Mouse (Mus musculus) midbrain, embryonic 15.5 days (tissue): ENCODE results near the gene Tmem183a. TPM values are rescaled to one million over a fixed set of nuclear protein-coding genes. Genes with fewer than 3 reads are reported as not detected.

ENCODE experiments used
- ATAC-seq: fragments of 200-750 bp; cut with Nextera tagmentation; replicated peaks from 2 replicates; pipeline ENCODE4 v1.8.0; 2017; ENCODE audit warnings: moderate TSS enrichment
- H3K27ac ChIP-seq: fragments of 300-500 bp; sonication (generic); 2 replicates; pipeline ENCODE4 v1.5.1; 2015; ENCODE audit warnings: mild to moderate bottlenecking, inconsistent platforms
- H3K27me3 ChIP-seq: fragments of 300-500 bp; sonication (generic); replicated peaks from 2 replicates; pipeline ENCODE4 v1.6.1; 2015; ENCODE audit warnings: inconsistent platforms
- H3K36me3 ChIP-seq: fragments of 300-500 bp; sonication (generic); replicated peaks from 2 replicates; pipeline ENCODE4 v1.6.1; 2015; ENCODE audit warnings: inconsistent platforms
- H3K4me1 ChIP-seq: fragments of 300-500 bp; sonication (generic); 2 replicates; pipeline ENCODE4 v1.6.1; 2015; ENCODE audit warnings: inconsistent platforms
- H3K4me2 ChIP-seq: fragments of 300-500 bp; sonication (generic); 2 replicates; pipeline ENCODE4 v1.6.1; 2015; ENCODE audit warnings: inconsistent platforms, mild to moderate bottlenecking, moderate library complexity
- H3K4me3 ChIP-seq: fragments of 300-500 bp; sonication (generic); 2 replicates; pipeline ENCODE4 v1.5.1; 2015; ENCODE audit warnings: mild to moderate bottlenecking, inconsistent platforms
- H3K9ac ChIP-seq: fragments of 300-500 bp; sonication (generic); 2 replicates; pipeline ENCODE4 v1.6.1; 2015; ENCODE audit warnings: mild to moderate bottlenecking, inconsistent platforms
- H3K9me3 ChIP-seq: fragments of 300-500 bp; sonication (generic); 2 replicates; pipeline ENCODE4 v1.6.1; 2016; ENCODE audit warnings: inconsistent platforms
- WGBS: fragments of 180-500 bp; shearing (Covaris S2); methylation state at CpG from one replicate; pipeline ENCODE4 v1.1.7; 2015; ENCODE audit warnings: mixed read lengths; 5-methylcytosine and 5-hydroxymethylcytosine counted together
- polyA plus RNA-seq: library from polyadenylated mRNA; unstranded; fragments of >200 nt; fragmentation: Nextera tagmentation; extraction: Ambion mirVana; gene quantifications from 2 replicates; pipeline ENCODE4 v1.2.1, GENCODE M21; 2015

The Tmem183a gene
- polyA plus RNA-seq, 1 experiment from 2014 or later: 147 TPM

DNA sequence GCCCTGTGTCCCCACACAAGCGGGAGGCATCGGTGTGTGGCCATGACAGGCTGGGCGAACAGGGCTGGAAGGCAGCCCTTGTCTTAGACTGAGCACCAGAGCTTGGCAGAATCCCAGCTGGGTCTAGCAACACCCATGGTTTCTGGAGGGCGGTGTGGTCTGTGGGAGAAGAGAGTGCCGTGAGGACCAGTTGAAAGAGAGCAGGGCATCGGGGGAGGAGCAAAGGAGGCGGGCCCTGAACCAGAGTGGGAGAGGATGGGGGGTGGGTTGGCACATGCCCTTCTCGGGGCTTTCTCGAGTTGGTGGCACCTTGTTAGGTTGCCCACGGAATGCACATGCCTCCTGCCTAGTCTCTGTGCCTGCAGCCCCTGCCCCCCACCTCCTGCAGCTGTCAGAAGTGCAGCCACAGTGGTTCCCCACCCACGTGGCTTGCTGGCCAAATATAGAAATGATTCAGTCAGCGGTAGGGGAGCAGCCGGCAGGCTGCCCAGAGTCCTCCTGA is 29.0 kb downstream of the Tmem183a start, which contains the start of gene Ppfia4:
Gene Ppfia4, minus strand, starts transcription at position 159 of the 502 bp plus-strand sequence.
- H3K4me2 ChIP-seq: no peak within 1 kb of the TSS
- 62% methylated on average over 13 of the region's 13 CpGs for WGBS

DNA sequence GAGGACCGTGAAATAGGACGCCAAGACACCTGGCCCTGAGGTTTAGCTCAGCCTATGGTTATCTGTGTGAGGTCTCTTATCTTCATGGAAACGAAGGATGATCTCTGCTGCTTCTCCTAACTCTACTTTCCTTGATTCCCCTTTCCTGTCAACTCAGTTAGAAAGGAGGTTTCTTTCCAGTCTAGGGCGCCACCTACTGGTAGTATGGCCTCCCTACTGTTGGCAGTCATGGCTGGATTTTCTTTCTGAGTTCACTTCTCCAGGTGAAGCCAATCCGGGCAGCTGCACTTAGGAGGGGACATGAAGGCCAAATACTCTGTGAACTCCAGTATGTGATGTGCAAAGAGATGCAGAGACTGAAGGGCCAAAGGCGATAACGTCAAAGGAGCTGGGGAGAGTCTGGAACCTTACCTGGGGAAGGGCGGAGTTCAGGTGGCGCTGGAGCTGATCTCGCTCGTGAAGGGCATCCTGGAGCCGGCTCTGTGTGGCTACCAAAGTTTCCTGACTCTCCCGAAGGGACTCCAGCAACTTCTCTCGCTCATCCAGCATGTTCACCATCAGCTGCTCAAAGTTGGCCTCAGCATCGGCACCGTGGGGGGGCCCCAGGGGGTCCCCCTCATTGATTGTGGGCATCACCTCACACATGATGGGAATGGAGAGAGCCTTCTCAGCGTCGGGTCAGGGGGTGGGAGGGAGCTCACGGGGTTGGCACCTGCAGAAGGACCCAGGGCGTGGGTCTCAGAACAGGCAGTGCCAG is 29.7 kb downstream of the Tmem183a start:
- Histone ChIP-seq H3K9me3 (no peaks in the 10 kb centered on the region), H3K9ac (no peak overlapping the region), H3K27ac (no peak overlapping the region), H3K4me2 (no peak overlapping the region), H3K4me3 (no peak overlapping the region), H3K36me3 (no peaks in the 10 kb centered on the region), H3K4me1 (0 out of 2 replicates have a peak, but pooled peaks cover 8% of the 10 kb centered on the region), H3K27me3 (no peaks in the 10 kb centered on the region)
- 58% methylated on average over 20 of the region's 20 CpGs for WGBS
- ATAC-seq: peak; percentile 34; the same call in 1 of the 2 replicates

More for the DNA sequence above, 29.0 kb downstream of the Tmem183a start, which contains the start of gene Ppfia4:
- Histone ChIP-seq H3K36me3 (no peaks in the 10 kb centered on the region), H3K9ac (no peak within 1 kb of the TSS), H3K27ac (no peak within 1 kb of the TSS), H3K4me3 (no peak within 1 kb of the TSS), H3K9me3 (no peaks in the 10 kb centered on the region), H3K27me3 (no peaks in the 10 kb centered on the region), H3K4me1 (0 out of 2 replicates have a peak, but pooled peaks cover 8% of the 10 kb centered on the region)
- peak; percentile 51; the same call in 1 of the 2 replicates for ATAC-seq

- H3K4me2 ChIP-seq: no peak overlapping the region
- 92% methylated on average over 12 of the region's 12 CpGs for WGBS
- no peak for ATAC-seq
- H3K9me3 ChIP-seq: no peaks in the 10 kb centered on the region
- no peaks in the 10 kb centered on the region for H3K36me3 ChIP-seq
- no peak overlapping the region for H3K27ac ChIP-seq
- H3K9ac ChIP-seq: no peak overlapping the region
- no peaks in the 10 kb centered on the region for H3K27me3 ChIP-seq
- no peak overlapping the region for H3K4me3 ChIP-seq
- H3K4me1 ChIP-seq: no peaks in the 10 kb centered on the region
These were observed 34.9 kb downstream of the Tmem183a start for GRCm38 (mm10) chr1:134326841-134327346.

- Histone ChIP-seq H3K36me3 (no peaks in the 10 kb centered on the region), H3K9me3 (no peaks in the 10 kb centered on the region), H3K27ac (no peak overlapping the region), H3K27me3 (no peaks in the 10 kb centered on the region), H3K4me2 (no peak overlapping the region), H3K4me3 (no peak overlapping the region), H3K4me1 (peaks cover 2% of the 10 kb centered on the region; the same call in 1 of the 2 replicates), H3K9ac (no peak overlapping the region)
- WGBS: 88% methylated on average over 6 of the region's 6 CpGs
- no peak for ATAC-seq
These were observed 39.2 kb downstream of the Tmem183a start for GRCm38 (mm10) chr1:134322591-134322990.

DNA sequence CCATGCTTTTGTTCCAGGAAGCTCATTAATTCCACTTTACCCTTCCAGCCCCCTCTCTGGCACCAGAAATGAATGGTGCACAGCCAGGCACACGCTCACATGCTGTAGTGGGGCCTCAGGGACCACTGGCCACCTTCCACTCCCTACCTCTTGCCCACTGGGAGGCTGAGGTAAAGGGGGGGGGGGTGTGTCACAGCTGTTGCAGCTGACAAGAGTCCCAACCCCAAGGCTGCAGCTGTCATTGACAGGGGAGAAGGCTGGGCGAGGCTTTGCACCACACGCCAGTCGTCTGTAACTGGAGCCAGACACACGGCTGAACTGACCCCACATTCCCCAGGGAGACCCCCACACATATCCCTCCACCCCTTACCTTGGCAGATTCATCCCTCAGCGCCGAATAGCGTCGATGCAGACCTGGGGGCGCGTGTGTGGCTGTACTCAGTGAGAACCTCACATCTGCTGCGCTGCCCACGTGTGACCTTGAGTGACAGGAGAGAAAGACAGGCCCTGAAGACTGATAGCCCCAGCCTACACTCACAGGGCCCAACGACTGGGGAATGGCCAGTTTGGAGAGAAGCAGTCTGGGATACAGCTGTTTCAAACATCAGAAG is 41.0 kb downstream of the Tmem183a start:
- WGBS: 58% methylated on average over 14 of the region's 14 CpGs
- Histone ChIP-seq H3K4me3 (no peak overlapping the region), H3K4me1 (peaks cover 2% of the 10 kb centered on the region; the same call in 1 of the 2 replicates), H3K9me3 (no peaks in the 10 kb centered on the region), H3K27ac (no peak overlapping the region), H3K9ac (no peak overlapping the region), H3K4me2 (no peak overlapping the region), H3K36me3 (0 out of 2 replicates have a peak, but pooled peaks cover 6% of the 10 kb centered on the region), H3K27me3 (no peaks in the 10 kb centered on the region)
- no peak for ATAC-seq

DNA sequence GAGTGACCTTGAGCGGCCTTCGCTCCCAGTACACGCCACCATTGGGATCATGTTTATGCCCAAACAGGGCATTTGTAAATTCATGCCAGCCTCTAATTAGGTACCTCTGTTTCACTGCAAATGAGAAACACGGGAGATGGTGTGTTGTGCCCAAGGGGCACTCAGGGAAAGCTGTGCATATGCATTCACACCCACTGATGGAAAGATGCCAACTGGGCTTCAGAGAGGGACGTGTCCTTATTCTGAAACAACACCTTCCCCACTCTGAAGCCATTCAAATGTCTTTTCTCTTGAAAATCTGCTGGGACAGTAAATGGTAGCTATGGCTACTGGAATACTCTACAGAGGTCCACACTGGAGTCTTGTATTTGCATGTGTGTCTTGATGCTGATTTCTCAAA is 43.5 kb downstream of the Tmem183a start:
- no peaks in the 10 kb centered on the region for H3K9me3 ChIP-seq
- H3K27me3 ChIP-seq: no peaks in the 10 kb centered on the region
- no peak overlapping the region for H3K27ac ChIP-seq
- no peak for ATAC-seq
- H3K4me1 ChIP-seq: peaks cover 2% of the 10 kb centered on the region; the same call in 1 of the 2 replicates
- no peak overlapping the region for H3K4me2 ChIP-seq
- H3K36me3 ChIP-seq: 0 out of 2 replicates have a peak, but pooled peaks cover 6% of the 10 kb centered on the region
- no peak overlapping the region for H3K9ac ChIP-seq
- H3K4me3 ChIP-seq: no peak overlapping the region
- WGBS: 75% methylated on average over 5 of the region's 5 CpGs

DNA sequence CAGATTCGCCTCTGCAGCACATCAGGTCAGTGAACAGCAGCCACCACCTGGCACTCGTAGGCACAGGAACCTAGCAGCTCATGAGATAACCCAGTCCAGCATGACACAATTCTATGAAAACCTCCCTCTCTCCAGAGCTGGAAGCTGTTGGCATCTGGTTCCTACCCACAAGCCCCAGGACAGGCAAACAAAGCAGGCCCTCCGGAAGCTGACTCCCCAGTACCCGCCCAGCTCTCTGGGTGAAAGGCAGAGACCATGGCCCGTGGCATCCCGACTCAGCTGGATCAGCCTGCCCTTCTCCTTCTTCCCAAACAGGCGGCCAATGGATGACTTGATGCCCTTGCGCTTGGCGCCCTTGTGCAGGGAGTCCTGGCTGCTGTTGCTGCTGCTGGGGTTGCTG is 45.4 kb downstream of the Tmem183a start:
- 88% methylated on average over 9 of the region's 9 CpGs for WGBS
- 0 out of 2 replicates have a peak, but pooled peaks cover 6% of the 10 kb centered on the region for H3K36me3 ChIP-seq
- no peak overlapping the region for H3K27ac ChIP-seq
- ATAC-seq: no peak
- H3K4me2 ChIP-seq: no peak overlapping the region
- H3K4me3 ChIP-seq: no peak overlapping the region
- H3K9ac ChIP-seq: no peak overlapping the region
- H3K27me3 ChIP-seq: no peaks in the 10 kb centered on the region
- H3K9me3 ChIP-seq: no peaks in the 10 kb centered on the region
- peaks cover 2% of the 10 kb centered on the region; the same call in 1 of the 2 replicates for H3K4me1 ChIP-seq

DNA sequence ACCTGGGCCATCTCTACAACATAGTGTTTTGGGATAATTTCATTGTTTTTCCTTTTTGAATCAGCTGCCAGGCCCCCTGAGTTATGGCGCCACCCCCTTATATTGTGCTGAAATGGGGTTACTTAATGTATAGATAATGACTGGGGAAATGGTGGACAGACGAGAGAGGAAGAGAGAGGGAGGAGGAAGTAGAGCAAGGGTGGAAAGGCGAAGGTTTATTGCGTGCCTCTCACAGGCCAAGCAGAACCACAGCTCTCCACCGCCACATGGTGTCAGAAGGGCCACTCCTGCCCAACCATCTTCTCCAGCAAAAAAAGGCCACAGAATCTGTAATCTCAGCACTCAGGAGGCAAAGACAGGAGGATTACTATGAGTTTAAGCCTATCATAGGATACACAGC is 46.6 kb downstream of the Tmem183a start:
- Histone ChIP-seq H3K9ac (no peak overlapping the region), H3K4me2 (no peak overlapping the region), H3K36me3 (0 out of 2 replicates have a peak, but pooled peaks cover 6% of the 10 kb centered on the region), H3K4me1 (no peaks in the 10 kb centered on the region; the same call in 1 of the 2 replicates), H3K27ac (no peak overlapping the region), H3K4me3 (no peak overlapping the region), H3K9me3 (no peaks in the 10 kb centered on the region), H3K27me3 (no peaks in the 10 kb centered on the region)
- ATAC-seq: no peak
- 87% methylated on average over 5 of the region's 5 CpGs for WGBS

GRCm38 (mm10) chr1:134311760-134312159 is 50.0 kb downstream of the Tmem183a start:
- Histone ChIP-seq H3K27me3 (no peaks in the 10 kb centered on the region), H3K9ac (no peak overlapping the region), H3K36me3 (no peaks in the 10 kb centered on the region), H3K4me3 (no peak overlapping the region), H3K9me3 (no peaks in the 10 kb centered on the region), H3K4me1 (no peaks in the 10 kb centered on the region), H3K27ac (no peak overlapping the region), H3K4me2 (no peak overlapping the region)
- WGBS: 93% methylated on average over 7 of the region's 7 CpGs
- ATAC-seq: no peak

- H3K4me1 ChIP-seq: no peaks in the 10 kb centered on the region
- no peak overlapping the region for H3K9ac ChIP-seq
- H3K4me2 ChIP-seq: no peak overlapping the region
- H3K36me3 ChIP-seq: no peaks in the 10 kb centered on the region
- no peak overlapping the region for H3K4me3 ChIP-seq
- ATAC-seq: no peak
- 98% methylated on average over 3 of the region's 3 CpGs for WGBS
- no peaks in the 10 kb centered on the region for H3K27me3 ChIP-seq
- no peak overlapping the region for H3K27ac ChIP-seq
- no peaks in the 10 kb centered on the region for H3K9me3 ChIP-seq
These were observed 51.0 kb downstream of the Tmem183a start for GRCm38 (mm10) chr1:134310729-134311128.

DNA sequence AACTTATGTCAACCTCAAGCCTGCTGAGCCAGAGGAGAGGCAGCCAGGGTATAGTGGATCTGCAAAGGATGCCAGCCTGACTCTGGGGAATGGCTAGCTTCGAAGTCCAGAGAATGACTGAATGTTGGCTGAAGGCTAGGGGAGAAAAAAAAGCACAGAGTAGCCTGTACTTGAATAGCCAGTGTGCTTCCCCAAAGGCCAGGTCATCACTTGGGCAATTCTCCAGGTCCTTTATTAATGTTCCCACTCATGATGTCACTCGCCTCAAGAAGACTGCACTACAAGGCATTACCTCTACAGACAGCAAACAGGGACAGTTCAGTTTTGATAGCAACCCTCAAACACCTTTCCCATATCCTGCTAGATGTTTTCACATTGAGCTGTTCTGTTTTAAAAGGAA is 51.5 kb downstream of the Tmem183a start:
- H3K9ac ChIP-seq: no peak overlapping the region
- 84% methylated on average over 2 of the region's 2 CpGs for WGBS
- no peak overlapping the region for H3K4me2 ChIP-seq
- ATAC-seq: no peak
- no peaks in the 10 kb centered on the region for H3K36me3 ChIP-seq
- no peak overlapping the region for H3K27ac ChIP-seq
- no peaks in the 10 kb centered on the region for H3K9me3 ChIP-seq
- H3K4me1 ChIP-seq: no peaks in the 10 kb centered on the region
- no peak overlapping the region for H3K4me3 ChIP-seq
- no peaks in the 10 kb centered on the region for H3K27me3 ChIP-seq

DNA sequence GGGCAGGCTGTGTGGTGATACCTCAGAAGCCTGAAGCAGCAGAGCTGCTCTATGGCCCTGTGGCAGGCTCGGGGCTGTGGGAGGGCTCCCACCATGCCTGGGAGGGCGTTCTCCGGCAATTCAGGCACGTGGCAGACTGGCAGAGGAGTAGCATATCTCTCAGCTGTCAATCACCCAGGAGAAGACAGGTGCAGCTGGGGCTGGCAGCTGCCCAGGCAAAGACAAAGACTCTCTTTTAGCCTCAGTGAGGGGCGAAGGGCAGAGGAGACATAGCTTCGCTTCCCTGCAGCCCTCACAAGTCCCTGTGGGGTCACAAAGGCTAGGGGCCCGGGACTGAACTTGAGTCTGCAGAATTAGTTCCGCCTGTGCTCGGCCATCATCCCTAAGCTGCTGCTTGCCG is 54.4 kb downstream of the Tmem183a start:
- Histone ChIP-seq H3K4me3 (no peak overlapping the region), H3K27me3 (no peaks in the 10 kb centered on the region), H3K9ac (no peak overlapping the region), H3K4me1 (peaks cover 8% of the 10 kb centered on the region), H3K36me3 (no peaks in the 10 kb centered on the region), H3K27ac (no peak overlapping the region), H3K4me2 (no peak overlapping the region), H3K9me3 (no peaks in the 10 kb centered on the region)
- no peak for ATAC-seq
- 26% methylated on average over 10 of the region's 10 CpGs for WGBS
